Mouse (Mus musculus) adrenal gland, postnatal 25 days (tissue): ENCODE results near the gene Npm1. TPM values are rescaled to one million over a fixed set of nuclear protein-coding genes. Genes with fewer than 3 reads are reported as not detected.

Experiments used
- DNase-seq: peaks from one replicate; pipeline ENCODE4 v3.0.0; 2021; ENCODE audit warnings: mixed read lengths
- total RNA-seq: library from RNA; stranded (reverse); gene quantifications from 2 replicates; pipeline ENCODE4 v1.2.3, GENCODE M21; 2021

Gene Npm1
- total RNA-seq, 1 experiment from 2014 or later = 285 TPM

DNA sequence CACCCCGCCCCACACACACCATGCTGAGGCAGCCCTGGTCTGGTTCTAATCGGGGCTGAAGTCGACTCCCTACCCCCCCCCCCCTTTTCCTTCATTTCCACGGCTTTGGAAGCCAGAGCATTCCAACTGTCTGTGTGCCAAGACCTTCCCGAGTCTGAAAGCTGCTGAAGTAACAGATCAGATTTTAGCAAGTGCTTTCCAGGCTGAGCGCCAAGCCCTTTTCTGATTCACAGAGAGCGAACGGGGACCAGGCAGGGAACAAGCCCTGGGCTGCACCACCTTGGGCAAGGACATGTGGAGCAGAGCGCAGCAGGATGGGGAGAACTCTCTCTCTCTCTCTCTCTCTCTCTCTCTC lies 16.9 kb downstream of the Npm1 start:
- DNase-seq = peak; percentile 82

DNA sequence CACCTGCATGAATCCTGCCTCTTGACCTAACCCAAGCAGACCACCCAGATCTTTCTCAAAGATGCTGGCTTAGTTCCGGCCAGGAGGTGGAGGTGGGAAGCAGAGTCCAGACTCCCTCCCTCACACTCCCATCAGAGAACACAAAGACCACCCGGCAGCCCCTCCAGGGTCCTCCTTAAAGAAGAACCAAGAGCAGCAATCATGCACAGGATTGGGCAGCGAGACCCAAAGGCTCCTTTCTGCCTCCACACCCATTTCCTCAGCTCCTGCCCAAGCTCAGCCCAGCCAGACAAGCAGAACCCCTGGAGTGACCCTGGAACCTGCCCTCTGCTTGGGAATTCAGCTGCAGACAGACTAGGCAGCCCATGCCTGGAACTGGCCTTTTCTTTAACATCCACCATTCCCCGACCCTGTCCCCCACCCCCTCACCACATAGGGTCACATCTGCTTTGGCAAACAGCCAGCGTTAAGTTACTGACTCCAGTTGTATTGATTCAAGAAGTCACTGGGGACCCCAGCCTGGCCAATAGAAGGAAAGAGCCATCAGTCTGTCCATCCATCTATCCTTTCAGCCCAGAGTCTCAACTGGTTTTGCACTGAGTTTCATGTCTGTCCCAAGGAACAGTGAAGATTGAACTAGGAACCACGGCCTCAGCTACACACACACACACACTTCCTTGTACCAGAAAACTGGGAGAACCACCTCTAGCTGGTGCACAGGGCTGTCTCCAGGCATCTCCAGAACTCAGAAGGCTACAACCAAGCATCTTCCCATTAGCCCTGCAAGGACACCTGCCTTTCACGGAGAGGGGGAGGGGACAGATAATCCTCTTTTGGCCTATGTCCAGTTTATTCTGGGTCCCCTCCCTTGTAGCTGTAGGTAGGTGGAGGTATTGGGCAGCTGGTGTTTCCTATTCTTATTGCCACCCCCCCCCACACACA lies 17.5 kb downstream of the Npm1 start:
- DNase-seq = no peak

DNA sequence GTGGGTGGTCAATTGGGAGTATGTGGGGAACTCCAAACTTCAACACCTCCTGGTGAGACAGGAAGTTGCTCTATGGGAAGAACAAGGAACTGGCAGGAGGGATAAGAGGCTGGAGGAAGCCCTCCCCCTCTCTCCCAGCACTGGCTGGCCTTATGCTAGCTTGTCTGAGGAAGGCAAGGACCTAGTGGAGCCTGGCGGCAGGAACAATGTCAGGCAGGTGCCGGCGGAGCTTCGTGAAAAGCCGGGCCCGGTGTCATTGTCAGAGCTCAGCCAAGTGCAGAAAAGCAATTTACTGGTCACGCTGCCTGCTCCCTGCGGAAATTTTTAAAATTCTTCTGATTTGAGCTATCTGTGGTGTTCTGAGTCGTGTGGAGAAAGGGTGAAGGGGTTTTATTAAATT lies 19.1 kb downstream of the Npm1 start:
- DNase-seq = no peak

DNA sequence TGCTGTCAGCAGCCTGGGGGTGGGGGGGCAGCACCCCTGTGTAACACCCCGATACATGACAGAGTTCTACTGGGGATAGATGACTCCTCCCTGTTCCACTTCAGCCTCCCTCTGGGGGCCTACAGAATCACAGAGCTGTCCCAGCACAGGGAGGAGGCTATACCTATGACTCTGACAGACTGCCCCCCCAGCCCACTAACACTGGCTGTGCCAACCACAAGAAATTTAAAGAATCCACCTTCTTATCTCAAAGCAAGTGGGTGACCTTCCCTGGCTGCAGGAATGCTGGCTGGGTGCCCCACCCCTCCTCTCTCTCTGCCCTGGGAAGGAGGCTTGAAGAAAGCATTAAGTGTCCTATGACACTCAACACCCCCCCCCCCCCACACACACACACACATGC lies 20.2 kb downstream of the Npm1 start:
- DNase-seq = peak; percentile 29

DNA sequence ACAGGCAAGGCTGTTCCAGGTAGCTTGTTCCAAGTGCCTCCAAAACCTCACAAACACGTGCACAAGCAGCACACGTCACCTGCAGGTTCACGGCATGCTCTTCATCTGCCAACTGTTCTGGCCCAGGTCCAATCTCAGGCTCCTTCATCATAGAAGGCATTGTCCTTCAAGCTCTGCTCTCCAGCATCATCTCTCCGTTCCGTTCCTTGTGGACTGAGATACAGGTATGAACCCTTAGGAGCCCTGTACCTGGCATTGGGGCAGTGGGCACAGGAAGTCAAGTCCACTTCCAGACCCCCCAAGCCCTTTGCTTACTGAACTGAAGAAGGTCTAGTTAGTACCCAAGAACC lies 22.9 kb downstream of the Npm1 start:
- no peak for DNase-seq

DNA sequence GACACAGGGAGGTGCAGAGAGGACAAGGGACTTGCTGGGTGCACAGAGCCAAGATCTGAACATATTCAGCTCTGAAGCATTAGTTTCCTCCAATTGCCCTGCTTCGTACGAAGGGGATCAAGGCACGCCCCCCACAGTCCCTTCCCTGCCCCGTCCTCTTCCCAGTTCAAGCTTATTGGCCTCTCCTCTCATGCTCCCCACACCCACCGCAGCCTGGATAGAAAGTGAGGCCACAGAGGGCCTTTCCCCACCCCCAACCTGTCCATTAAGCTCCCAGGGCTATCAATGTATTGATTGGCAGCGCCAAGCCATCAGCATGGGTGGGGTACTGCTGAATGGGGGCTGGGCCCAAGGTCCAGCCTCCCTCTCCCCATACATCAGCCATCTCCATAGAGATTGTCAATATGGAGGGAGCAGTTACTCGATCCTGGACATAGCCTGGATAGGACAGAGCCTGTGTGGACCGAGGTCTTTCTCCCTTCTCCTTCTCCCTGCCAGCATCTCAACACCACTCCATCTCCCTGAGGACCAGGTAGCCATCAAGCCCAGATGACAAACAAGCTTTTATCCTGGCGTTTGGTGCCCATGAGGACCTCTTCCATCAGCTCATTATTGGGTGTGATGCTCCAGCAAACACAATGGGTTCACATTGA lies 23.4 kb downstream of the Npm1 start:
- no peak for DNase-seq

DNA sequence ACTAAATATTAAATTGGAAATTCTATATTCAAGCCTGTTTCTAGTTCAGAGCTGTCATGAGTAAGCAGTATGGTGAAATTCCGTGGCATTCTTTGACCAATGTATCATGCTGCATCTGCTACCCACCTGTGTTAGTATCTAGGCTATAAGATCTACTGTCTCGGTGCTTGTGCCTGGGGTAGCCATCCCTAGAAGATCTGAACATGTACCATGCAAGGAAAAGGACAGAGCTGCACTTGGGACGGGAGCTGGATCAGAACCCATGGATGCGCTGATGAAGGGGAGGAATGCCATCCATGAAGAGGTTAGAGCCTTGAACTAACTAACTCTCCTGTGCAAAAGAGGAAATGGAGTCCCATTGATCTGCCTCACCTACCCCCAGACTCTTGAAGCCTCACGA lies 24.3 kb downstream of the Npm1 start:
- DNase-seq = no peak

DNA sequence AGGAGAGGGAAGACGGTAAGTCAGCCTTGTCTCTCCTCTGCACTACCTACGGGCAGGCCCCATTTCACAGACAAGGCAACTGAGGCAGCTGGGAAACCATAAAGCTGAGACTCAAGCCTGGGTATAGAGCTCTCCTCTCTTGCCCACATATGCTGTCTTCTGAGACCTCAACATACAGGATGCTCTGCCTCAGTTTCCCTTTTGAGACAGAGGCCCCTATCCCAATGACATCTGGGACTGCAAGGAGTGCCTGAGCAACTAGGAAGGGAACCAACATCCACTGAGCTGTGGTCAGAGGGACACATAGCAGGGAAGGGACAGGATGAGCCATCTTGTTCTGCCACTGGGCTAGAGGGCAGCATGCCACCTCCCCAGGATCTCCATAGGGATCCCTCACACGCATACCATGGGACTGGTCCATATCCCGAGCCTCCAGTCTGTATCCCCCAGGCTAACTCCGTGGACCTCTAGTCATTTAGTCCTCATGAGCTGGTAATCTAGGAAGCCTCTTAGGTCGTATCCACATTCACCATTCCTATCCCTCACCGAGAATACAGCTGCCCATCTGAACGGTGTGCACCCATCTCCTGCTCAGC lies 28.5 kb downstream of the Npm1 start:
- no peak for DNase-seq

DNA sequence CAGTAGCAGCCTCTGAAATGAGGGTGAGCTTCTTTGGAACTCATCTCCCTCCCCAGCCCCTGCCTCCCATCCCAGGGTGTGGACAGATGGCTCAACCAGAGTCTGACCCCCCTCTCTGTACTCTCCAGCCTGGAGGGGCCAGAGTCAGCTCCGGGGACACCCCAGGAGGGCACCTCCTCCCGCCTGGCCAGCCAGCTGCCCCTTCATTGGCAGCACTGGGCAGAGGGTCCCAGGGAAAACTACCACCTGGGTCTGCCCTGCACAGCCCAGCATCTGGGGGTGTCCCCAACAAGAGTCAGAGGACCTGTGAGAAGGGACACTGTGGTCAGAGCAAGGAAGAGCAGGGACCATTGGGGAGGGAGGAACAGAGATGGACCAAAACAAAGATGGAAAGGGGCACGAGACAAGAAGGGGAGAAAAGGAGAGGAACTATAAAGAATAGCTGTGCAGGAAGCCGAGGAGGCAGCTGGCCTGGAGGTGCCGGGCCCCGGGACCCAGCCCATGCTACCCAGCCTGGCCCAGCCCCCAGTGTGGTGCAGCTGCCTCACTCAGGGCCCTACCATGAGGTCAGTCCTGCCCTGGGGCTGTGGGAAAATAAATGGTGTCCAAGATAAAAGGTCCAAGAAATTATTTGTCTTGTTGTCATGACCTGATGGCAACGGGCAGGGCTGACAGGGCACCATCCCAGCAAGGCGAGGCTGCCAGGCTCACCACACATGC lies 30.2 kb downstream of the Npm1 start:
- no peak for DNase-seq

DNA sequence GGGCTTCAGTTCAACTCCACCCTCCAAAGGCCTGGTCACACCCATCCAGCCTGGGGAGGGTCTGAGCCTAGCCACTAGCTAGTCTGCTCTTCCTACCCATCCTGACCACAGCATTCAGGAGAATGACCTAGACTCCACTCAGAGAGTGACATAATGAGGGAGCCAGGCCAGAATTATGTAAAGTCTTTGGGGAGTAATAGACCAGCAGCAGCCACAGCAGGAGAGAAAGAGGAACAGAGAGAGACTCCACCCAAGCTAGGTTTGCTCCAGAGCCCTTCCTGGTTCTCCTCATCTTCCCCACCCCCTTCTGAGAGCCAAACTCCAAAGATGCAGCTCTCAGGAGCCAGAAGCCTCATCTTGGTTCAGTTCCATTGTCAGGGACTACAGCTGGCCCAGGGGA lies 35.9 kb downstream of the Npm1 start:
- DNase-seq = no peak

DNA sequence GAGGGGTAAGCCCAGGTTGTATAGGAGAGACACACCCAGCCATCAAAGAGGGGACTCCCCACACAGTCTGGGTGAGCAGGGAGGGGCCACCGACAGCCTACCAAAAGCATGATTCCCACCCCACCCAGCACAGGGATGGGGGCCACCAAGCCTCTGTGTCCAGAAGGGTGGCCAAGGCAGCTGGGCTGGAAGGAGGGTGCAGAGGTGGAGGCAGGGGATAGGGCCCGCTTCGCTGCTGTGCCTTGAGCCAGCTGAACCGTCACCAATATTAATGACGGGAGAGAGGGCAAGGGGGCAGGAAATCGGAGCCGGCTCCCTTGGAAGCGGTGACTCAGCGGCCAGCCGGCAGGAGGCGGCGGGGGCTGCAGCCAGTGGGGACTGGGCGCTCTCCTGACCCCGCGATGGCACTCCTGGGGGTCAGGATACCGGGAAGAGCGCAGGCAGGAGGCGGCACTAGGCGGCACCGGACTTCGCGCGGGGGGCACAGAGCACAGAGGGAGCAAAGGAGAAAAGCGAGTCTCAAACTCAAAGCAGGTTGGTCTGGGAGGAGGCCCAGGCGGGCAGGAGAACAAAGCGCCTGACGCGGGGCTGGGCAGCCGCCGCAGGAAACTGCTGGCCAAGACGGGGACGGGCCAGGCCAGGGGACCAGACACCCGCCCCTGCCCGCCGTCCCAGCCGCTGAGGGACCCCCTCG lies 40.3 kb downstream of the Npm1 start:
- peak; percentile 71 for DNase-seq

DNA sequence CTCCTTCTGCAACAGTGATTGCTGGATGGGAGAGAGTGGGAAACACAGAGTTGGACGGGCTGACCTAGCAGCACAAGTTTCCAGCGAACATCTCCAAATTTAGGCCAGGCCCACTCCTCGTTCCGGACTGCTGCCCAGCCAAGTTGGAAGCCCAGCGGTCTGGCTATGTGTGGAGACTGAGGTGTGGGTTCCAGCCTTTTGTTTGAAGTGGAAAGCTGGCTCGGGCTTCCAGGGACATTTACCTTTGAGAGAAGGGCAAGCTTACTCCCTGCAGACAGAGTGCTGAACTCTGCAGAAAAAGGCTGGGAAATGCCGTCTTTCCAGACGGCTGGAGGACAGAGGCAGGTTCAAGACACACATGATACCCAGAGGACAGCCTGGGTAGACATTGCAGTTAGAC lies 43.5 kb downstream of the Npm1 start:
- no peak for DNase-seq

DNA sequence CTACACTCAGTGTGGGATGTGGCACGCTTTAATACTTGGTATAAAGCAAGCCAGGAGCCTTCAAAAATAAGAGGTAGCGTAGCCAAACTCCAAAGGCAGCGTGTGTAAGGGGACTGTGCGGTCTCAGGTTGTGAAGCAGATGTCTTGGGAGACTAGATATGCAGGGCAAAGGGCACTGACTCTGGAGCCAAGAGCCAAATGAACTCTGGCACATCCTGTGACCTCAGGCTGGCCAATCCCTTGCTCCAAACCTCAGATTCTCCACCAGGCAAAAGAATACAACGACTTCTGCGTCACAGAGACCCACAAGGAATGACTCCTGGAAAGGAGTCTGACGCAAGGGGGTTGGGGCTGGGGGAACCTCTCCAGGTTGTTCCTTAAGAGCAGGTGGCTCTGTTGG lies 43.9 kb downstream of the Npm1 start:
- DNase-seq = no peak

DNA sequence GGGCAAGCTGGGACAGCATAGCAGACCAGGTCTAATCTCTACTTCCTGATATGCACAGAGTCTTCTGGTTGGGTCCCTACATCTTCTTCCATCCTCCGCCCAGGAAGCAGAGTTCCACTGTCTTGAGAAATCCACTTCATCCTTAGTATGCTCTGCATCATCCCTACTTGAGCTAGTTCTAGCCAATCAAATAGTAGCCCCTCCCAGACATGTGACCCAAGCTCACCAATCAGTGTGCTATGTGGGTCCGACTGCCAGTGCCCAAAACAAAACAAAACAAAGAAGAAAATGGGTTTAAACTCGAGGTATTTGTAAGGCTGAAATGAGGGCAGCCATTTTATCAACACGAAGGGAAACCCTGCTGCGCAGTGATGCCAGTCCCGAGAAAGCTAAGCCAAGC lies 44.5 kb downstream of the Npm1 start:
- no peak for DNase-seq

DNA sequence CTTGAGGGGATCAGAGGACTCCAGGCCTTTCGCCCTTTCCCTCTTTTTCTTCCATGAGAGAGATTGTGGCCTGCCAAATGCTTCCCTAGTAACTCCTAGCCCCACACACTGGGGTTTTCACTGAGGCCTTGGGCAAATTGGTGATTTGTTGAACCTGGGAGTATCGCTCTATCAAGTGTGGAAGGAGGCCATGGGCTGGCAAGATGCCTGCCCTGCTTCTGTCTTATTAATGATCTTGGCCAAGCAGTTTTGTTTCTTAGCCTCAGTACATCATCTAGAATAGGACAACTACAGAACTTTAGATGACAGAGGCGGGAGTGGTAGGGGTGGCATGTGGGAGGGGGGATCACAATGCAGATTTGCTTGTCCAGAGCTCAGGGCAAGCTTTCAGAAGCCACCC lies 47.2 kb downstream of the Npm1 start:
- no peak for DNase-seq

DNA sequence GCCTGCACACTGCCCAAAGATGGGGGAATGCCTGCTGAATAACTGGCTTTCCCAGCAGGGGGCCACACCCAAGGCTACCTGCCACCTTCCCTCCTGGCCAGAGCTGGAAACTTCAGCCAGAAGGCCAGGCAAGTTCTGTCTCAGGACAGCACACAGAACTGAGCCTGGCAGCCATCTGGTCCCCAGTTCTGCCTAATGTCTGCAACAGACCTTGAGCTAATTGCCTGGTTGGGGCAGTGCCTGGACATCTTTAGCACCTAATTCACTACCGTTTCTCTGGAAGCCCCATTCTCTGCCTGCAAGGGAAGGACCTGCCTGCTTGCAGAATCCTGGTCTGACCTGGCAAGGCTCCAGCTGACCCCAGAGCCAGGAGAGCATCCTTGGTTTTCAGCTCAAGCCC lies 50.6 kb downstream of the Npm1 start:
- DNase-seq = no peak

DNA sequence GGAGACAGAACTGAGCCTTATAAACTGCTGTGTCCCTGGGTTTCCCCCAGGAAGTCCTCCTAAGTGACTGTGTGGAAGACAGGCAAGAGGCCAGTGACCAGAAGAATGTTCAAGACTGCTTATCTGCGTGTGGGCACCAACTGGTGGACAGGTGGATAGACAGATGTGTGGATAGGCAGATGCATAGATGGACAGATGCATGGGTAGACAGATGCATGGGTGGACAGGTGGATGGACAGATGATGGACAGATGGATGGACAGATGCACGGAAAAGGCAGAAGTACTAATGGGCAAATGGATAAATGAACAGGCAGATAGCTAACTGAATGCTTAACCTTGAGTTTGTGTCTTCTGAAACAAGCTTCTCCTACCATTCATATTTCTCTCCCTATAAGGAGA lies 52.9 kb downstream of the Npm1 start:
- DNase-seq = no peak

DNA sequence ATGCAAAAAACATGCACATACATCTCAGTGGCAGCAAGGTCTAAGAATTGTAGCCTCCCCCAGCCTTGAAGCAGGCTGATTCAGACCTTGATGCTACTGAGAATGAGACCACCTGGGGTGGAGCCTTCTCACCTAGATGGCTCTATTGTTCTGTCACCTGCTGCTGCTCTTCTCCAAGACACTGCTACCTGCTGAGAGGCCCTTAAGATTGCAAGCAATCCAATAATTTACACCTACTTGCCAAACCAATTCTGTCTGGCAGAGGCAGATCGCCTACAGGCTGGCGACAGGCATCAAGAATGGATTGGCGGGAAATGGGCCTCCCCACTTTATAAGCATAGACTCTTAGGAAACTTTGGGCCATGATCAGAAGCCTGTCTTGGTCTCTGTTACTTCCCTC lies 55.5 kb downstream of the Npm1 start:
- DNase-seq = no peak

DNA sequence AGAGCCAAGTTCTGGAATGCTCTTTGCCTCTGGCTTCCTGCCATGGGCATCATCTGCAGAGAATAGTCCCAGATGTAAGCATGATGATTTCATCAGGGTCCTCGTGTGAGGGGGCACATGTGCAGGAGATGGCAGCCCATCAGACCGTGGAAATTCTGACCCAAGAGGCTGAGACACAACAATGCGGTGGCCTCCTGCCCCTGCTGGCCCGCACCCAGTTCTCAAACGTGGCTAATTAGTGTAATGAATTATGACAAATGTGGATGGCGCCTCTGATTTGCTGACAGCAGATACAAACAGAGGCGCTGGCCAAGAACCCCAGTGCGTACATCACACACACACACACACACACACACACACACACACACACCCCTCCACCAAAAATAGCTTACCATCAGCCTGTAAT lies 58.1 kb downstream of the Npm1 start:
- DNase-seq = no peak

DNA sequence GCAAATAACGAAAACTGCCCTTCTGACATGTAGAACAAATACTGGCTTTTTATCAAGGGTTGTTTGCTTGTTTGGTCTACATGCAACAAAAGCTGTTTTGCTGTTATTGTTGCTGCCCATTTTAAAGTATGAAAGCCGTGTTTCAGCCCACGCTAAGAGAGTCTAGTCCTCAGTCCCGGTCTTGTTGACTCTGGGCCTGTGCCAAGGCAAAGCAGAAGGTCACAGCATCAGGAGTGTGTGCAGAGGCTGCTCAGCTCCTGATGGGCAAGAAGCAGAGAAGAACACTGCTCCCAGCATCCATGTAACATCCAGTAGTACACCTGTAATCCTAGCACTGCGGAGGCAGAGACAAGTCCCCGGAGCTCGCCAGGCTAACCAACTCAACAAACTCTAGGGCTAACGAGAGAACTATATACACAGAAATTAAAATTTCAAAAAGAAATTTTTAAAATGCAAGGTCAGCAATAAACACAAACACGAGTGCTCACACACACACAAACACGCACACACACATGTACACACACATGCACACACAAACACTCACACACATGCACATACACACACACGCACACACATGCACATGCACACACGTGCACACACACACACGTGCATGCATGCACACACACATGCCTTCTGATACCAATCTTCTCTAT lies 59.6 kb downstream of the Npm1 start:
- DNase-seq = peak; percentile 63
